Mouse (Mus musculus) heart, postnatal 0 days (tissue): Measurements from ENCODE around the gene H2-M10.1. TPM values are rescaled to one million over a fixed set of nuclear protein-coding genes. Genes with fewer than 3 reads are reported as not detected.

ENCODE experiments used
- ATAC-seq: fragments of 200-750 bp; cut with Nextera tagmentation; 2 replicates; pipeline ENCODE4 v1.8.0; 2017; ENCODE audit warnings: low read depth, moderate number of reproducible peaks, moderate library complexity; ENCODE audit not compliant: insufficient read depth
- DNase-seq: peaks from one replicate; pipeline ENCODE4 v3.0.0-alpha.2; 2016; ENCODE audit warnings: low spot score
- H3K27ac ChIP-seq: fragments of 300-500 bp; sonication (generic); 2 replicates; pipeline ENCODE4 v1.5.1; 2014; ENCODE audit warnings: low read depth, mild to moderate bottlenecking
- H3K27me3 ChIP-seq: fragments of 300-500 bp; sonication (generic); 2 replicates; pipeline ENCODE4 v1.6.1; 2014; ENCODE audit warnings: low read length, mixed read lengths; ENCODE audit not compliant: control insufficient read depth, insufficient read depth
- H3K36me3 ChIP-seq: fragments of 300-500 bp; sonication (generic); replicated peaks from 2 replicates; pipeline ENCODE4 v1.6.1; 2014; ENCODE audit warnings: low read length, mixed read lengths; ENCODE audit not compliant: control insufficient read depth, insufficient read depth
- H3K4me1 ChIP-seq: fragments of 300-500 bp; sonication (generic); 2 replicates; pipeline ENCODE4 v1.6.1; 2014; ENCODE audit warnings: antibody characterized with exemption; ENCODE audit not compliant: control insufficient read depth, insufficient read depth
- H3K4me2 ChIP-seq: fragments of 300-500 bp; sonication (generic); 2 replicates; pipeline ENCODE4 v1.6.1; 2014; ENCODE audit warnings: low read depth, mild to moderate bottlenecking, low read length, moderate library complexity
- H3K4me3 ChIP-seq: fragments of 300-500 bp; sonication (generic); 2 replicates; pipeline ENCODE4 v1.5.1; 2014; ENCODE audit warnings: low read depth, low read length
- H3K9ac ChIP-seq: fragments of 300-500 bp; sonication (generic); replicated peaks from 2 replicates; pipeline ENCODE4 v1.6.1; 2014; ENCODE audit warnings: low read depth, low read length, mixed read lengths
- H3K9me3 ChIP-seq: fragments of 300-500 bp; sonication (generic); replicated peaks from 2 replicates; pipeline ENCODE4 v1.6.1; 2016; ENCODE audit warnings: low read length; ENCODE audit not compliant: control insufficient read depth
- CTCF ChIP-seq: IDR thresholded peaks from 2 replicates; pipeline ENCODE4 v1.5.1; 2016; ENCODE audit warnings: antibody characterized with exemption, control low read depth, low read depth
- EP300 ChIP-seq: IDR thresholded peaks from 2 replicates; pipeline ENCODE4 v1.6.1; 2016; ENCODE audit warnings: antibody characterized with exemption, low read depth
- WGBS: fragments of 180-500 bp; shearing (Covaris S2); extraction: QIAGEN DNeasy Blood & Tissue Kit; methylation state at CpG from one replicate; pipeline ENCODE4 v1.1.7; 2014; 5-methylcytosine and 5-hydroxymethylcytosine counted together
- polyA plus RNA-seq: library from polyadenylated mRNA; unstranded; fragments of >200 nt; fragmentation: Nextera tagmentation; extraction: Ambion mirVana; gene quantifications from 2 replicates; pipeline ENCODE4 v1.2.1, GENCODE M21; 2015
- total RNA-seq: library from RNA; depleted of rRNA; stranded (reverse); fragments of >200 nt; gene quantifications from 2 replicates; pipeline ENCODE4 v1.2.3, GENCODE M21; 2014; ENCODE audit warnings: low replicate concordance; rRNA removed

H2-M10.1 gene
- total and polyA plus RNA-seq, 2 experiments from 2014 or later = not detected

GRCm38 (mm10) chr17:36281521-36282245, 44.3 kb downstream of the H2-M10.1 start:
- Histone ChIP-seq H3K36me3 (peaks cover 13% of the 10 kb centered on the region; the same call in 1 of the 2 replicates), H3K9ac (no peak overlapping the region)
- no peak for TF ChIP-seq EP300
- no peak for TF ChIP-seq CTCF

GRCm38 (mm10) chr17:36274776-36275175, 51.2 kb downstream of the H2-M10.1 start:
- WGBS = 86% methylated on average over 4 of the region's 4 CpGs
- Histone ChIP-seq H3K4me3 (no peak overlapping the region), H3K4me2 (no peak overlapping the region), H3K9ac (no peak overlapping the region), H3K27me3 (no peaks in the 10 kb centered on the region), H3K9me3 (no peaks in the 10 kb centered on the region), H3K36me3 (0 out of 2 replicates have a peak, but pooled peaks cover under 1% of the 10 kb centered on the region), H3K4me1 (peaks cover 20% of the 10 kb centered on the region), H3K27ac (0 out of 2 replicates have a peak overlapping the region, but pooled peaks have one; percentile 20)
- DNase-seq (no peak), ATAC-seq (no peak)
- no peak for TF ChIP-seq CTCF
- TF ChIP-seq EP300 = no peak

More at GRCm38 (mm10) chr17:36281521-36282245, 44.3 kb downstream of the H2-M10.1 start:
- ATAC-seq (no peak), DNase-seq (no peak)
- WGBS = 90% methylated on average over 4 of the region's 4 CpGs
- H3K27me3 ChIP-seq = no peaks in the 10 kb centered on the region
- H3K9me3 ChIP-seq = peaks cover 8% of the 10 kb centered on the region; the same call in 1 of the 2 replicates
- H3K4me3 ChIP-seq = no peak overlapping the region
- no peaks in the 10 kb centered on the region for H3K4me1 ChIP-seq
- H3K27ac ChIP-seq = no peak overlapping the region
- H3K4me2 ChIP-seq = no peak overlapping the region

- no peaks in the 10 kb centered on the region for H3K36me3 ChIP-seq
- WGBS = 73% methylated on average over 4 of the region's 4 CpGs
- DNase-seq (no peak), ATAC-seq (no peak)
- H3K27ac ChIP-seq = peak overlapping the region; percentile 14; the same call in 1 of the 2 replicates
- TF ChIP-seq EP300 (no peak), CTCF (no peak)
- no peak overlapping the region for H3K9ac ChIP-seq
- H3K4me1 ChIP-seq = peaks cover 20% of the 10 kb centered on the region
- no peaks in the 10 kb centered on the region for H3K27me3 ChIP-seq
- H3K4me3 ChIP-seq = no peak overlapping the region
- H3K4me2 ChIP-seq = no peak overlapping the region
- no peaks in the 10 kb centered on the region for H3K9me3 ChIP-seq
Observed at GRCm38 (mm10) chr17:36273796-36274195, 52.2 kb downstream of the H2-M10.1 start.

Other genes starting within 250 kb of the H2-M10.1 start
- gene Gm19684, start 204.5 kb downstream of the H2-M10.1 start, total RNA-seq = 0.35 TPM in 1 of 2 replicates, not detected in the other
- not detected in 2 replicates for gene Gm19684, start 204.5 kb downstream of the H2-M10.1 start, polyA plus RNA-seq
- gene Gm7030, start 196.7 kb downstream of the H2-M10.1 start, total RNA-seq = not detected in 2 replicates
- gene Gm7030, start 196.7 kb downstream of the H2-M10.1 start, polyA plus RNA-seq = not detected in 2 replicates
- not detected in 2 replicates for gene Gm8909, start 157.6 kb downstream of the H2-M10.1 start, total RNA-seq
- gene Gm8909, start 157.6 kb downstream of the H2-M10.1 start, polyA plus RNA-seq = not detected in 2 replicates
- not detected in 2 replicates for gene H2-T3, start 135.9 kb downstream of the H2-M10.1 start, total RNA-seq
- gene H2-T3, start 135.9 kb downstream of the H2-M10.1 start, polyA plus RNA-seq = not detected in 2 replicates
- 5.5 and 28.3 TPM in 2 replicates for gene Rpp21, start 68.1 kb downstream of the H2-M10.1 start, total RNA-seq
- gene Rpp21, start 68.1 kb downstream of the H2-M10.1 start, polyA plus RNA-seq = 89.0 and 97.8 TPM in 2 replicates
- gene Trim39, start 53.9 kb downstream of the H2-M10.1 start, total RNA-seq = 7.4 and 14.3 TPM in 2 replicates
- 4.8 and 5.1 TPM in 2 replicates for gene Trim39, start 53.9 kb downstream of the H2-M10.1 start, polyA plus RNA-seq
- not detected in 2 replicates for gene H2-M10.2, start 39.7 kb downstream of the H2-M10.1 start, total RNA-seq
- not detected in 2 replicates for gene H2-M10.2, start 39.7 kb downstream of the H2-M10.1 start, polyA plus RNA-seq
- not detected in 2 replicates for gene H2-M10.3, start 42.3 kb upstream of the H2-M10.1 start, total RNA-seq
- not detected in 2 replicates for gene H2-M10.3, start 42.3 kb upstream of the H2-M10.1 start, polyA plus RNA-seq
- not detected in 2 replicates for gene H2-M10.4, start 136.2 kb upstream of the H2-M10.1 start, total RNA-seq
- not detected in 2 replicates for gene H2-M10.4, start 136.2 kb upstream of the H2-M10.1 start, polyA plus RNA-seq
- gene H2-M11, start 220.9 kb upstream of the H2-M10.1 start, total RNA-seq = not detected in 2 replicates
- gene H2-M11, start 220.9 kb upstream of the H2-M10.1 start, polyA plus RNA-seq = not detected in 2 replicates